Mouse (Mus musculus): ENCODE data around the gene 1700001K19Rik.

DNA sequence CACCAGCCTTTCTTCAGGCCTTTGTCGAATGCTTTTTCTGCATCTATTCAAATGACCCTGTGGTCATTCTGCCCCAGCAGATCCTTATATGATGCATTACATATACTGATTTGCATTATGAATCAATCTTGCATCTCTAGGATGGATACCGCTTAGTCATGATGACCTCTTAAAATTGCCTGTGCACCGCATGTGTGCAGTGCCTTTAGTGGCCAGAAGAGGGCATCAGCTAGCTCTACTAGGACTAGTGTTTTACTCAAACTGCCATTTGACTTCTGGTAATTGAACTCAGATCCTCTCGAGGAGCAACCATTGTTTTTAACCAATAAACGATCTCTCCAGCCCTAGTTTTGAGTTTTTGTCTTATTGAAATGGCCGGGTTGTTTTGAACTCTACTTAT, 31.4 kb upstream of the 1700001K19Rik start:
- TF ChIP-seq CTCF (IDR thresholded peaks at IDR 0.05; ENCODE audit: borderline replicate concordance, extremely low read depth, insufficient read depth, insufficient read length) (peak; percentile 27; the same call in 1 of the 2 replicates), POLR2A (IDR thresholded peaks at IDR 0.05; ENCODE audit: borderline replicate concordance, extremely low read depth, insufficient read depth, insufficient read length, poor library complexity, severe bottlenecking) (no peak)

Measured in brain, embryonic 14.5 days (tissue).